Mouse (Mus musculus) heart, postnatal 36 days (tissue): Measurements from ENCODE around the gene Gm17428. TPM values are rescaled to one million over a fixed set of nuclear protein-coding genes. Genes with fewer than 3 reads are reported as not detected.

Experiments
- DNase-seq, 2 experiments: peaks; one replicate each; pipeline ENCODE4 v3.0.0; 2021 to 2022
- intact Hi-C: fragments of 180-260 bp; cut with DNase I; formaldehyde crosslinking; loops from one replicate; pipeline ENCODE4 v1.15.1; 2025
- microRNA-seq, 2 experiments: library from miRNA; unstranded; fragments of <30 nt; microRNA quantifications; one replicate each; pipeline ENCODE4 v1.2.0; 2021; ENCODE audit warnings: borderline number of aligned reads in 2 of 2
- total RNA-seq, 2 experiments: library from RNA; stranded (reverse); gene quantifications; 2 replicates each; pipeline ENCODE4 v1.2.3; 2021

Gene Gm17428
- total RNA-seq, 2 experiments from 2014 or later: not detected

DNA sequence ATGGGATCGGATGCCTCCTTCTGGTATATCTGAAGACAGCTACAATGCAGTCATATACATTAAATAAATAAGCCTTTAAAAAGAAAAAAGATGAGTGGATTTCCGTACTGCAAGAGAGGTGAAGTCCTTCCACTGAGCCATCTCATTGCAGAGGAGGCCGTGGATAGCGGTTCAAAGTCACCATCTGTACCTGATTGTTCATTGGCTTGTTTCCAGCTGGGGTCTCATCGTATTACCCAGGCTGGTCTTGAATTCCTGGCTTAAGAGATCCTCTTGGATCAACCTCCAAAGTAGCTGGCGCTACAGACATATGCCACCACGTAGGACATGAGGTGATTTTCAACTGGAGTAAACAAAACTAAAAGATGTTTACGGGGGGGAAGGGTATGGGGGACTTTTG lies 29.2 kb downstream of the Gm17428 start:
- intact Hi-C loops: no loop called here
- DNase-seq: no peak

DNA sequence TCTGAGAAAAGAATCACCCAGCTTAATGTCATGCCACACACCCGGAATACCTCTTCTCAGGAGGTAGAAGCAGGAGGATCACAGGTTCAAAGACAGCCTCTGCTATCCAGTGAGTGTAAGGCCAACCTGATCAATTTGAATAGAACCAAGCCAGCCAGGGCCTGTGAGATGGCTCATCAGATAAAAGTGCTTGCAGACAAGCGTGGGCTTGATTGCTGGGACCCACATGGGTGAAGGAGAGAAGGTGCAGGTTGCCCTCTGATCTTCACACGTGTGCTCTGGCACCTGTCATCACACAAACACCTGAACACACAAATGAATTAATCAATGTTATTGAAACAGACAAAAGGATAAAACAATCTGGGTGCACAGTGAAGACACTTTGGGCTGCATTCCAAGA lies 29.8 kb downstream of the Gm17428 start:
- intact Hi-C loops: no loop called here
- no peak for DNase-seq

DNA sequence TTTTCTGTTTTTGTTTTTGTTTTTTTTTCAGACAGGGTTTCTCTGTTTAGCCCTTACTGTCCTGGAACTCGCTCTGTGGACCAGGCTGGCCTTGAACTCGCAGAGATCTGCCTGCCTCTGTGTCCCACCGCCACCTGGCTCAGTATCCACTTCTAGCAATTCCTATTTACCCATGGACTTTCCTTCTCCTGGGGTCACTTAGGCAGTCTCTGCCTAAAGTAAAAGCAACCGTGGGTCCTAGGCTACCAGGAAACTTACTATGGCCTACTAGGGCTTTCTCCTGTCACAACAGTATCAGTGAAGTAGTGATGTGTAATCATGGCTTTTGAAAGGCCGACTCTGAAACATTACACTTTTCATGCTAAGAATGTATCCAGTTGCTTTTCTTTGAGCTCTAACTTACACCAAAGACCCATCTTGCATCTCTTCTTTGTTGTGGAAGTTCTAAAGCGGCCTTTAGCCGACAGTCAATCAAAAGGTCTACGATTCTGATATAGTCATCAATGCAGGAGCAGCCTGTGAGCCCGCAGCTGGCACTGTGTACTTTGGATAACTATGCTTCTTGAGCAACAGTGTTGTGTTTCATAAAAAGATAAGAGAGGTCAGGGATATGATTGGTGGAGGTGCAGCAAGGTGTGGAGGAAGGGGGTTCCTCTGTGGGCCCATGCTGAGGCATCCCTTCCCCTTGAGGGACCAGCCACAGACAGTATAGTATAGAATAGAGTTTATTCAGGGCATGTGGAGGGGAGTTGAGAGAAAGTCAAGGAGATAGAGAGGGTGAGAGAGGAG lies 30.6 kb downstream of the Gm17428 start:
- intact Hi-C loops: no loop called here
- no peak for DNase-seq

DNA sequence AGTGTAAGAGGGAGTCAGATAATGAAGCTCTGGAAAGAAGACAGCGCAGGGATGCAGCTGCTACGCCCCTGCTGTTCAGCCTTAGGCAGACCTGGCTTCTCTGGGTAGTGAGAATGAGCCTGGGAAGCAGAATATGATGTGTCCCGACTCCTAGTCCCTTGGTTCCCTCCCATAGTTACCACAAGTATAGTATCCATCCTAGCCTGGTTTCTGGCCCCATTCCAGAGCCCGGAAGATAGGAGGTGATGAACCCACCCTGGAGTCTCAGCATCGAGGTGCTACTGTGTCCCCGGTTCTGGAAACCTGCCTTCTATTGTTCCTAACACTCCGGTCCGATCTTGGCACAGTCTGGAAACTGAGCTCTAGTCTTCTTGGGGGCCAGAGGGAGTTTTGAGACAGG lies 31.7 kb downstream of the Gm17428 start:
- no peak for DNase-seq
- intact Hi-C loops: no loop called here

DNA sequence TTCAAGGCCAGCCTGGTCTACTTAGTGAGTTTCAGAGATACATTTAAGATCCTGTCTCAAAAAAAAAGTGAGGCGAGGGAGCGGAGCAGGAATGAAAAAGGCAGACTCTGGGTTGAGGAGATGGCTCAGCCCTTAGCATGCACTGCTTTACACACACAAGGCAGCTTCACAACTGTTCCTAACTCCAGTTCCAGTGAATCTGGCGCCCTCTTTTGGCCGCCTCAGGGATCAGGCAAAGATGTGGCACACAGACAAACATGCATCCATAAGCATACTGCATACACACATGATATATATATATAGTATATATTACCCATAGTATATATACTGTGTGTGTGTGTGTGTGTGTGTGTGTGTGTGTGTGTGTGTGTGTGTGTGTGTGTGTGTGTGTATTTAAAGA lies 34.4 kb downstream of the Gm17428 start:
- DNase-seq: no peak
- intact Hi-C loops: no loop called here

DNA sequence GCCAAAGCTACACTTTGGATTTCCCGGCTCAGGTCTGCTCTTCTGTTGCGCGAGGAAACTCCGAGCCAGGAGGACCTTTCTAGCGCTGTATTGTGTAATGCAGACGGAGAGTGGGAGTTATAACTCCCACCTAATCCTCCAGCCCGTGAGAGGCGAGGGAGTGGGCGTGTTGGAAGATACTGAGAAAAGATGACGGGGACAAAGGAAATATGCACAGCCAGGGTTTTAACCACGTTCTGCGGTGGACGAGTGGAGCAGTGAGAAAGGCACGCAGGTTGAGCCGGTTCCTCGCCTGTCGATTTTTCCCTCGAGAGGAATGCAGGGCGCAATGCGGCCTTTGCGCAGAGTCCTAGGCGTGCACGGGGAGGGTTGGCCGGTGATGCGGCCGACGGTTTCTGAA lies 37.9 kb downstream of the Gm17428 start:
- intact Hi-C loops: loop anchor here (1.0 to 2.0 kb wide), 2 partner anchors 114 to 171 kb away; no protein-coding TSS in a partner anchor
- no peak for DNase-seq

DNA sequence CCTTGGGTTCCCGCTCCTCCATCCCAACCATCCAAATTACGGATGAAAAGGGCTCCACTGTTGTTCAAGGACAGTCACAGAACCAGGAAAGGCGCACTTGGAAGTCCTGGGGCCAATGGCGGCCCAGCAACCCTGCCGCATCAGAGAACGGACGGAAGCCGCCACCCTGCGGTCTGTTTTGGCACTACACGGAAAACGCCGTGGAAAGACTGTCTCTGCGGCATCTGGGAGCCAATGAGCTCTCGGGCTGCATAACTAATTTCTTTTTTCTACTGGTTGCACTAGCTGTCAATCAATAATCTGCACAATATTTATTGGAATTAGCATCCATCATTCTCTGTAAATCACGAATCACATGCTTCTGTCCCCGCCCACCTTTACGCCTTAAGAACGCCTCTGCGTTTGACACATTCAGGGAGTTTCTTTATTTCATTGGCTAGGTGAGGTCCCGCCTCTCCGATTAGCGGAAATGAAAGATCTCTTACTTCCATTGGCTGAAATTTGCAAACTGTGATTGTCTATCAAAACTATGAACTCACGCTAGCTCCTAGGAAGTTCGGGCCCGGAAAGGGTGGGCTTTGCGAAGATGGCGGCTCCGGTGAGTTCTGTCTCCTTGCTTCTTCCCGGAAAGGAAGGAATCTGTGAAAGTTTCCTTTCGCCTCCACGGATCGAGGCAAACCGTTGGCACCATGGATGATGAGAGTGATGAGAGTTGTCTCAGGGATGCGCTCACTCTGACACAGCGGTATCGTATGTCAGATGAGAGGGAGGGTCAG lies 38.4 kb downstream of the Gm17428 start, which contains the start of gene Ngdn:
Ngdn (plus strand) TSS at position 464 of the 776 bp plus-strand sequence.
- intact Hi-C loops: loop anchor here (1.0 to 2.0 kb wide), 2 partner anchors 114 to 172 kb away; no protein-coding TSS in a partner anchor
- DNase-seq: peak; percentile 99

DNA sequence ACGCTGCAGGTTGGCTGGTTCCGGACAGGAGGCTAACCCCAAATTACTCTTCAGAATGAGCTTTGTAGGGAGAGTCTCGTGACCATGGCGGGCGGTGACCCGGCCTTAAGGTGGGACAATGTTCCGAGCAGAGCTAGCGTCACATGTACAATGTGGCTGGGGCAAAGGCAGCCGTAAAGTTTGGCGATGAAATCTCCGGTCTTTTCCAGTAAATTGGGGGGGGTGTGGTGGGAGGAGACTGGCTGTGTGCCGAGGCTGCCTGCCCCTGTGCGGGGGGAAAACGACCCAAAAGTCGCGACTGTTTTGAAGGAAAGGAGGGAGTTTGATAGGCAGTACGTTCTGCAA lies 39.0 kb downstream of the Gm17428 start:
- DNase-seq: no peak
- intact Hi-C loops: loop anchor here (2.0 kb wide), 1 partner anchor 115 kb away; no protein-coding TSS in a partner anchor

DNA sequence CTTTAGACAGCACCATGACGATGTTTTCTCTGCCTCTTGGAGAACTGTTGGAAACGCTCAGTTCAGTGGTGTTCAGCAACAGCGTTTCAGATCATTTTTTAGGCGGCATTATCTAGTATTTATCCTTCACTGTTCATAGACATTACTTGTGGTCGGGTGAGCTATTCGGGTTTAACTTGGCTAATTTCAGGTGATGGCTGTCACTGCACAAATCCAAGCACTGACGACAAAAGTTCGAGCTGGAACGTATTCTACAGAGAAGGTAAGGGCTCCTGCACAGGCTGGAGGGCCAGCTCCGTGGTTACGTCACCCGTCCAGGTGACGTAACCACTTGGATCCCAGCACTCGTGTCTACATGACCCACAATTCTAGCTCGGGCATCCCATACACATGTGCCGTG lies 40.1 kb downstream of the Gm17428 start:
- no peak for DNase-seq
- intact Hi-C loops: no loop called here

DNA sequence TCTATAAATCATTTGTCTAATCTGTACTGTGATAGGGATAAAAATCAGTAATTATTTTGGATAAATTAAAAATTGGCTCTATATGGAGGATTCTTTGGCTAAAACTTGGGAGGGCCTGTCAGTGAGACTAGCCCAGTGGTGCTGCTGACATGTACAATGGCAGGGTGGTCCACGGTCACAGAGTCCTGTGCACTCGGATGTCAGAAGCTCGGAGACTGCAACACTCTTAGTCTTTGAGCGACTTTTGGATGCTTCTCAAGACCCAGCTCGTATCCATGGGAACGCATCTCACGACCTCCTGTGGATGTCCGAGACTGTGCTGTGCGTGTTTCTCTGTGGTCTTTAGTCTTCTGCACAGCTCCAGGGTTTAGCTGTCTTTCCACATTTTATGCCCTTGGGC lies 43.7 kb downstream of the Gm17428 start:
- intact Hi-C loops: no loop called here
- DNase-seq: no peak

DNA sequence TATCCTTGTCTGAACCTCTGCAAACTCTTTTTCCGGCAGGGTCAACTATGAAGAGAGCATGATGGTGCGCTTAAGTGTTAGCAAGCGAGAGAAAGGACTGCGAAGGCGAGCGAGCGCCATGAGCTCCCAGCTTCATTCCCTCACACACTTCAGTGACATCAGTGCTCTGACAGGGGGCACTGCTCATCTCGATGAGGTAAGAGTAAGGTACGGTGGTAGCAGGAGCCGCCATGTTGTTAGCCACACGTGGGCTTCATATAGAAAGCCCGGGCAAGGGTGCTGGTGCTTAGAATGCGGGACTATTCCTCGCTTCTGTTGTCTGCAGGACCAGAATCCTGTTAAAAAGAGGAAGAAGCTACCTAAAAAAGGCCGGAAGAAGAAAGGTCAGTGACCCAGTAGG lies 46.3 kb downstream of the Gm17428 start:
- DNase-seq: no peak
- intact Hi-C loops: no loop called here

DNA sequence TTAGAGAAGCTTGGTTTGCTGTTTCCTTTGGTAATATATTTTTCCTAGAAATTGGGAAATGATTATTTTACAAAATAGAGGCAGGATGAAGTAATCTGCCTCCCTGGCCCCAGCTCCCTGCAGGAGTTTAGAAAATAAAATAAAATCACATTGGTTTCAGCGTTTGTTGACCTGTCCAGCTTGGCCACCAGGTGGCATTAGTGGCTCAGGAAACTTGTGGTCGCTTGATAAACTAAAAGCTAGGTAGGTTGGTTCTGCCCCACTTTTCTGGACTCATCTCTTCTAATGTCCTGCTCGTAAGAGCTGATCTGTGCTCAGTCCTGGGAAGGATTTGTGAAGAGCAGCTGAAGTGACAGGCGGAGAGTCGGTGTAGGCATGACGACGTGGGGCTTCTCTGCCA lies 47.5 kb downstream of the Gm17428 start:
- peak in 1 of 2 experiments; percentile 54 for DNase-seq
- intact Hi-C loops: loop anchor here (1.0 to 2.0 kb wide), 2 partner anchors 55 to 75 kb away; no protein-coding TSS in a partner anchor

DNA sequence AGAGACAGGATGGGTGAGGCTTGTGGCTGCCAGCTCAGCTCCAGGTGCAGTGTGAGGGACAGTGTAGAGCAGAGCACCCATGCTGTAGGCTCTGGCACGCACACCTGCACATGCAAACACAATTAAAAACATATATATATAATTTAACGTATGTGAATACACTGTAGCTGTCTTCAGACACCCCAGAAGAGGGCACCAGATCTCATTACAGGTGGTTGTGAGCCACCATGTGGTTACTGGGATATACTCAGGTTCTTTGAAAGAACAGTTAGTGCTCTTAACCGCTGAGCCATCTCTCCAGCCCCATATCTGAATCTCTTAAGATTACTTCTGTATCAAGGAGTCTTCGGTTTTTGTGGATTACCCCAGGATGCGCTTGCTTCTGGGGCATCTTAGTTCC lies 48.8 kb downstream of the Gm17428 start:
- no peak for DNase-seq
- intact Hi-C loops: loop anchor here (2.0 kb wide), 1 partner anchor 73 kb away; no protein-coding TSS in a partner anchor

Small RNA genes within 50 kb of the gene (microRNA-seq; reads per million reads assigned to microRNA genes)
- gene Mir208a (5,712 to 9,419 reads per million in 2 experiments), gene Mir208b (181 to 202 reads per million in 2 experiments)

Other genes with a start within 250 kb of the Gm17428 start
- gene Slc7a8, start 195.0 kb upstream of the Gm17428 start, total RNA-seq: 1 to 10 TPM; 2.6 to 3.1 TPM
- gene Rnf212b, start 162.8 kb upstream of the Gm17428 start, total RNA-seq: not detected
- gene Homez, start 106.0 kb upstream of the Gm17428 start, total RNA-seq: 1 to 10 TPM; 5.2 to 8.8 TPM
- 1 to 10 TPM; 2.6 to 2.9 TPM for gene Ppp1r3e, start 99.4 kb upstream of the Gm17428 start, total RNA-seq
- 10 to 100 TPM; 42.1 to 43.4 TPM for gene Bcl2l2, start 93.6 kb upstream of the Gm17428 start, total RNA-seq
- gene Gm20521, start 93.5 kb upstream of the Gm17428 start, total RNA-seq: 1 to 10 TPM; 3.5 to 6.6 TPM
- 10 to 100 TPM; 45.8 to 51.0 TPM for gene Pabpn1, start 84.4 kb upstream of the Gm17428 start, total RNA-seq
- gene Slc22a17, start 63.8 kb upstream of the Gm17428 start, total RNA-seq: 1 to 10 TPM; 2.0 to 2.7 TPM
- 1 to 10 TPM; 2.5 to 2.8 TPM for gene Efs, start 50.8 kb upstream of the Gm17428 start, total RNA-seq
- not detected for gene Il25, start 44.2 kb upstream of the Gm17428 start, total RNA-seq
- under 1 TPM in 1 of 2 experiments, not detected in 1; 0.46 TPM for gene Cmtm5, start 40.7 kb upstream of the Gm17428 start, total RNA-seq
- gene Myh6, start 10.0 kb upstream of the Gm17428 start, total RNA-seq: over 10,000 TPM; 23,066 to 24,862 TPM
- gene Myh7, start 17.7 kb downstream of the Gm17428 start, total RNA-seq: 1,000 to 10,000 TPM; 2,242 to 2,437 TPM
- 10 to 100 TPM; 25.6 to 29.3 TPM for gene Ngdn, start 38.5 kb downstream of the Gm17428 start, total RNA-seq
- gene Zfhx2, start 115.4 kb downstream of the Gm17428 start, total RNA-seq: 1 to 10 TPM; 3.4 to 3.9 TPM
- 10 to 100 TPM; 12.6 to 13.0 TPM for gene Thtpa, start 117.9 kb downstream of the Gm17428 start, total RNA-seq
- 1 to 10 TPM; 3.9 to 6.2 TPM for gene Ap1g2, start 129.7 kb downstream of the Gm17428 start, total RNA-seq
- under 1 TPM; 0.14 TPM for gene Jph4, start 140.0 kb downstream of the Gm17428 start, total RNA-seq
- gene Dhrs2, start 245.1 kb downstream of the Gm17428 start, total RNA-seq: not detected